Mouse (Mus musculus): ENCODE measurements around the gene Capn2. TPM values are rescaled to one million over a fixed set of nuclear protein-coding genes. Genes with fewer than 3 reads are reported as not detected.

The Capn2 gene
- total RNA-seq, 2 experiments from 2014 or later: 86.6 to 89.9 TPM

GRCm38 (mm10) chr1:182501815-182502405 is 15.5 kb downstream of the Capn2 start:
- peak; percentile 47 for DNase-seq

- DNase-seq: no peak
These were observed 16.6 kb downstream of the Capn2 start for GRCm38 (mm10) chr1:182500843-182501242.

- DNase-seq: no peak
These were observed 17.2 kb downstream of the Capn2 start for GRCm38 (mm10) chr1:182500224-182500623.

GRCm38 (mm10) chr1:182499443-182500089 is 17.8 kb downstream of the Capn2 start:
- peak; percentile 76 for DNase-seq

- peak; percentile 28 for DNase-seq
These were observed 19.7 kb downstream of the Capn2 start for GRCm38 (mm10) chr1:182497736-182498135.

- DNase-seq: no peak
These were observed 20.7 kb downstream of the Capn2 start for GRCm38 (mm10) chr1:182496685-182497084.

- DNase-seq: no peak
These were observed 22.9 kb downstream of the Capn2 start for GRCm38 (mm10) chr1:182494285-182495145.

GRCm38 (mm10) chr1:182491839-182492238 is 25.6 kb downstream of the Capn2 start:
- DNase-seq: no peak

- no peak for DNase-seq
These were observed 26.8 kb downstream of the Capn2 start for GRCm38 (mm10) chr1:182490568-182490967.

GRCm38 (mm10) chr1:182489803-182490452 is 27.5 kb downstream of the Capn2 start:
- peak; percentile 95 for DNase-seq

GRCm38 (mm10) chr1:182488503-182488902 is 28.9 kb downstream of the Capn2 start:
- no peak for DNase-seq

- peak; percentile 49 for DNase-seq
These were observed 33.5 kb downstream of the Capn2 start for GRCm38 (mm10) chr1:182483910-182484274.

- no peak for DNase-seq
These were observed 34.2 kb downstream of the Capn2 start for GRCm38 (mm10) chr1:182482991-182483909.

- DNase-seq: no peak
These were observed 35.6 kb downstream of the Capn2 start for GRCm38 (mm10) chr1:182481646-182482295.

- DNase-seq: no peak
These were observed 36.3 kb downstream of the Capn2 start for GRCm38 (mm10) chr1:182481138-182481537.

- DNase-seq: no peak
These were observed 38.5 kb downstream of the Capn2 start for GRCm38 (mm10) chr1:182478935-182479334.

- DNase-seq: no peak
These were observed 42.2 kb downstream of the Capn2 start for GRCm38 (mm10) chr1:182475005-182475796.

GRCm38 (mm10) chr1:182465978-182466377 is 51.4 kb downstream of the Capn2 start:
- no peak for DNase-seq

- DNase-seq: no peak
These were observed 52.1 kb downstream of the Capn2 start for GRCm38 (mm10) chr1:182465309-182465708.

- peak; percentile 78 for DNase-seq
These were observed 55.6 kb downstream of the Capn2 start for GRCm38 (mm10) chr1:182461813-182462212.

Measured in heart, postnatal 4 days (tissue).